Mouse (Mus musculus) ES-Bruce4 (cell line): ENCODE results near the gene Rxrb.

Experiments
- CTCF ChIP-seq: IDR thresholded peaks from one replicate; pipeline ENCODE4 v1.8.1; 2011; ENCODE audit warnings: low read depth, low read length
- EP300 ChIP-seq: IDR thresholded peaks from 2 replicates; pipeline ENCODE4 v1.6.1; 2011; ENCODE audit warnings: low read depth, low read length; ENCODE audit not compliant: insufficient read depth

GRCm38 (mm10) chr17:34079621-34080020 lies 48.0 kb downstream of the Rxrb start:
- TF ChIP-seq CTCF (no peak), EP300 (no peak)
